In the genomic region with DNA sequence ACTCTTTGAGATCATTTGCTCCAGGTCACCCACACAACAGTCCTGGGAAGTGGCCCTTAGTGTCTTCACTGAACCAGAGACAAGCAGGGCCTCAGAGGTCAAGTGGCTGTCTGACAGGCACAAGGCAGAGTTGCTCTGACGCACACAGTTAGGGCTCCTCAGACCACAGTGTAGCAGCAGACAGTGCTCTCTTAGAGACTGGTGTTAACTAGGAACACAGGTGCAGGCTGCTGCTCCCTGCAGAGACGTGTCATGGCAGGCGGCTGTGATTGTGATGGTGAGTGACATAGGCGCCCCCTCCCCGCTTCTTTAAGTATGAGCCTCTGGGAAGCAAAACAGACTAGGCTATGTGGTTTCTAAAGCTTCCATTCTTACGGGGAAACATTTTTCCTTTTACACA, we compare ENCODE assay signal across 26 mouse cellular contexts. TPM values are rescaled to one million over a fixed set of nuclear protein-coding genes. Genes with fewer than 3 reads are reported as not detected.
DNase-seq lines count a peak whose midpoint lies in the region; ATAC-seq and TF ChIP-seq lines count a peak whose summit lies in the region.
"Had no signal": no experiment of that assay in that cellular context is flagged by ENCODE, and none has a peak within 500 bp of the region (broad histone marks: within the 10 kb centered on the region; RNA-seq: fewer than 3 reads in every experiment).

No protein-coding gene starts in this region.

- H3K36me3 ChIP-seq in midbrain, postnatal 0 days (ENCODE audit: insufficient read depth, low read length) = no peaks in the 10 kb centered on the region
- H3K36me3 ChIP-seq in midbrain, embryonic 10.5 days = no peaks in the 10 kb centered on the region
- H3K36me3 ChIP-seq in embryonic facial prominence, embryonic 14.5 days (ENCODE audit: control insufficient read depth, insufficient read depth, low read length) = no peaks in the 10 kb centered on the region
- H3K36me3 ChIP-seq in intestine, embryonic 16.5 days (ENCODE audit: control insufficient read depth, insufficient read depth, low read length) = no peaks in the 10 kb centered on the region
- H3K36me3 ChIP-seq: heart, embryonic 13.5 days; stomach, embryonic 15.5 days had no signal

- no peaks in the 10 kb centered on the region for H3K4me1 ChIP-seq in midbrain, postnatal 0 days (ENCODE audit: insufficient read depth, low read length)
- H3K4me1 ChIP-seq in midbrain, embryonic 10.5 days = peaks cover 13% of the 10 kb centered on the region
- H3K4me1 ChIP-seq in embryonic facial prominence, embryonic 14.5 days (ENCODE audit: control insufficient read depth, insufficient read depth, low read length) = no peaks in the 10 kb centered on the region
- H3K4me1 ChIP-seq in intestine, embryonic 16.5 days (ENCODE audit: control insufficient read depth, insufficient read depth, low read length) = no peaks in the 10 kb centered on the region
- H3K4me1 ChIP-seq: heart, embryonic 13.5 days; stomach, embryonic 15.5 days had no signal

- no peak overlapping the region for H3K4me2 ChIP-seq in midbrain, postnatal 0 days (ENCODE audit: low read depth, low read length, poor library complexity, severe bottlenecking)
- no peak overlapping the region for H3K4me2 ChIP-seq in embryonic facial prominence, embryonic 14.5 days (ENCODE audit: low read depth, low read length)
- H3K4me2 ChIP-seq in intestine, embryonic 16.5 days (ENCODE audit: low read depth, low read length) = no peak overlapping the region
- H3K4me2 ChIP-seq: heart, embryonic 13.5 days; stomach, embryonic 15.5 days had no signal

- no peak overlapping the region for H3K4me3 ChIP-seq in midbrain, postnatal 0 days (ENCODE audit: low read depth, low read length)
- no peak overlapping the region for H3K4me3 ChIP-seq in midbrain, embryonic 10.5 days
- H3K4me3 ChIP-seq in embryonic facial prominence, embryonic 14.5 days (ENCODE audit: low read depth, low read length) = no peak overlapping the region
- H3K4me3 ChIP-seq in intestine, embryonic 16.5 days (ENCODE audit: low read length) = no peak overlapping the region
- H3K4me3 ChIP-seq: heart, adult 2 months; heart, embryonic 13.5 days; stomach, embryonic 15.5 days had no signal

- no peaks in the 10 kb centered on the region for H3K9me3 ChIP-seq in midbrain, postnatal 0 days (ENCODE audit: low read length)
- H3K9me3 ChIP-seq in midbrain, embryonic 10.5 days (replicated peaks) = no peaks in the 10 kb centered on the region
- H3K9me3 ChIP-seq in embryonic facial prominence, embryonic 14.5 days (ENCODE audit: control insufficient read depth, low read length) = no peaks in the 10 kb centered on the region
- H3K9me3 ChIP-seq in intestine, embryonic 16.5 days (ENCODE audit: control insufficient read depth, low read length) = no peaks in the 10 kb centered on the region
- H3K9me3 ChIP-seq: heart, embryonic 13.5 days; stomach, embryonic 15.5 days had no signal

- H3K27ac ChIP-seq in midbrain, postnatal 0 days (ENCODE audit: low read depth, low read length) = no peak overlapping the region
- no peak overlapping the region for H3K27ac ChIP-seq in midbrain, embryonic 10.5 days (replicated peaks)
- H3K27ac ChIP-seq in embryonic facial prominence, embryonic 14.5 days (replicated peaks; ENCODE audit: low read depth, low read length) = no peak overlapping the region
- no peak overlapping the region for H3K27ac ChIP-seq in intestine, embryonic 16.5 days (ENCODE audit: low read length)
- H3K27ac ChIP-seq: heart, adult 2 months; heart, embryonic 13.5 days; stomach, embryonic 15.5 days had no signal

- intact Hi-C loops in heart, postnatal 36 days (cut with DNase I) = no loop called here

- 25% methylated on average over 6 of the region's 6 CpGs for WGBS in midbrain, postnatal 0 days
- 26% methylated on average over 6 of the region's 6 CpGs for WGBS in midbrain, embryonic 10.5 days
- WGBS in embryonic facial prominence, embryonic 14.5 days = 24% methylated on average over 6 of the region's 6 CpGs
- 53% methylated on average over 6 of the region's 6 CpGs for WGBS in intestine, embryonic 16.5 days

- no peak for ATAC-seq in midbrain, postnatal 0 days (ENCODE audit: low FRiP score)
- peak; percentile 74 for ATAC-seq in embryonic facial prominence, embryonic 14.5 days (ENCODE audit: low read depth)
- ATAC-seq in intestine, embryonic 16.5 days = no peak
- ATAC-seq: CD4-positive, CD25-positive, alpha-beta regulatory T cell, adult 4 months had no signal

- no peaks in the 10 kb centered on the region for H3K27me3 ChIP-seq in midbrain, postnatal 0 days (ENCODE audit: insufficient read depth, low read length)
- H3K27me3 ChIP-seq in midbrain, embryonic 10.5 days (ENCODE audit: low read depth, poor library complexity, severe bottlenecking) = peaks cover 77% of the 10 kb centered on the region
- no peaks in the 10 kb centered on the region for H3K27me3 ChIP-seq in embryonic facial prominence, embryonic 14.5 days (replicated peaks; ENCODE audit: control insufficient read depth, insufficient read depth, low read length)
- H3K27me3 ChIP-seq in intestine, embryonic 16.5 days (replicated peaks; ENCODE audit: control insufficient read depth, insufficient read depth, low read length) = no peaks in the 10 kb centered on the region
- H3K27me3 ChIP-seq: stomach, embryonic 15.5 days had no signal

- TF ChIP-seq CTCF in midbrain, postnatal 0 days (IDR thresholded peaks at IDR 0.05) = no peak

- H3K9ac ChIP-seq in midbrain, postnatal 0 days (replicated peaks; ENCODE audit: low read length, poor library complexity, severe bottlenecking) = no peak overlapping the region
- H3K9ac ChIP-seq in embryonic facial prominence, embryonic 14.5 days (ENCODE audit: low read depth, low read length) = no peak overlapping the region
- no peak overlapping the region for H3K9ac ChIP-seq in intestine, embryonic 16.5 days (ENCODE audit: low read depth, low read length)
- H3K9ac ChIP-seq: heart, embryonic 13.5 days; stomach, embryonic 15.5 days had no signal

- peak; percentile 55 for DNase-seq in heart, adult 11 months
- no peak for DNase-seq in heart, postnatal 36 days
- DNase-seq in midbrain, postnatal 0 days (ENCODE audit: low spot score) = peak; percentile 9
- no peak for DNase-seq in midbrain, embryonic 10.5 days (ENCODE audit: low spot score)
- DNase-seq in embryonic facial prominence, embryonic 14.5 days (ENCODE audit: low spot score) = peak; percentile 69
- DNase-seq in retina, postnatal 1 day = peak; percentile 29
- no peak for DNase-seq in layer of hippocampus, postnatal 25 days (ENCODE audit: extremely low spot score in 1 of 2, low spot score in 1 of 2)
- DNase-seq: adrenal gland, postnatal 25 days; cerebellum, adult 9-11 months; gastrocnemius, postnatal 25 days; heart, adult 2 months; heart, postnatal 14 days; kidney, adult 18-20 months; lung, postnatal 4 days; thymus, postnatal 36 days had no signal

RNA-seq across cellular contexts. Expression of a gene that starts 55.5 kb away (rescaled TPM):
- under 1 TPM in 1 of 2 experiments, not detected in 1; 0.06 TPM for total RNA-seq in heart, postnatal 36 days (2021)
- total RNA-seq in midbrain, postnatal 0 days (2014; rRNA removed) = 0.11 and 0.28 TPM in 2 replicates
- polyA plus RNA-seq in midbrain, postnatal 0 days (2015; fragmentation: Nextera tagmentation; extraction: Ambion mirVana) = 0.01 and 0.07 TPM in 2 replicates
- 0.06 TPM in 1 of 2 replicates, not detected in the other for polyA plus RNA-seq in midbrain, embryonic 10.5 days (2016; fragmentation: Nextera tagmentation; extraction: Ambion mirVana)
- 2.3 and 2.4 TPM in 2 replicates for polyA plus RNA-seq in embryonic facial prominence, embryonic 14.5 days (2014; fragmentation: Nextera tagmentation; extraction: Ambion mirVana)
- under 1 TPM; 0.14 to 0.27 TPM for total RNA-seq in layer of hippocampus, postnatal 25 days (2021)
- 0.07 TPM in 1 of 2 replicates, not detected in the other for polyA plus RNA-seq in intestine, embryonic 16.5 days (2015; fragmentation: Nextera tagmentation; extraction: Ambion mirVana)
- total RNA-seq: common myeloid progenitor, adult 5-6 weeks; heart, adult 2 months; heart, postnatal 14 days; liver, adult 2 months; megakaryocyte-erythroid progenitor cell, adult 5-6 weeks had no signal
- polyA plus RNA-seq: CD4-positive, CD25-positive, alpha-beta regulatory T cell, adult 4 months; limb, embryonic 11.5 days; liver, adult 2 months; liver, embryonic 16.5 days; lung, embryonic 16.5 days; neural tube, embryonic 11.5 days had no signal

RNA-seq across cellular contexts. Expression of a gene that starts 58.0 kb away (rescaled TPM):
- 1 to 10 TPM; 5.8 to 7.4 TPM for total RNA-seq in heart, postnatal 36 days (2021)
- total RNA-seq in midbrain, postnatal 0 days (2014; rRNA removed) = 0.44 and 0.85 TPM in 2 replicates
- 1.7 and 1.8 TPM in 2 replicates for polyA plus RNA-seq in midbrain, postnatal 0 days (2015; fragmentation: Nextera tagmentation; extraction: Ambion mirVana)
- 3.7 and 4.3 TPM in 2 replicates for polyA plus RNA-seq in midbrain, embryonic 10.5 days (2016; fragmentation: Nextera tagmentation; extraction: Ambion mirVana)
- 0.68 and 1.1 TPM in 2 replicates for polyA plus RNA-seq in embryonic facial prominence, embryonic 14.5 days (2014; fragmentation: Nextera tagmentation; extraction: Ambion mirVana)
- under 1 TPM in 1 of 2 experiments, not detected in 1; 0.28 TPM for total RNA-seq in layer of hippocampus, postnatal 25 days (2021)
- 96.4 and 113 TPM in 2 replicates for polyA plus RNA-seq in intestine, embryonic 16.5 days (2015; fragmentation: Nextera tagmentation; extraction: Ambion mirVana)
- total RNA-seq: common myeloid progenitor, adult 5-6 weeks; liver, adult 2 months; megakaryocyte-erythroid progenitor cell, adult 5-6 weeks had no signal
- polyA plus RNA-seq: CD4-positive, CD25-positive, alpha-beta regulatory T cell, adult 4 months; liver, adult 2 months had no signal

Comparison
In these comparisons a context has a peak if more than half of its experiments do, and no peak if none do; other contexts are left out.
1. DNase-seq: peak in heart, adult 11 months (single experiment), midbrain, postnatal 0 days (single experiment), embryonic facial prominence, embryonic 14.5 days (single experiment) and retina, postnatal 1 day (single experiment); none in heart, postnatal 36 days (0 of 2), midbrain, embryonic 10.5 days (single experiment) and layer of hippocampus, postnatal 25 days (0 of 2).
2. RNA of a gene that starts 58.0 kb away (polyA plus RNA-seq): 96.4 to 113 TPM in intestine, embryonic 16.5 days; 3.7 to 4.3 TPM in midbrain, embryonic 10.5 days, 1.7 to 1.8 TPM in midbrain, postnatal 0 days and 0.68 to 1.1 TPM in embryonic facial prominence, embryonic 14.5 days; every median in the first group is over 10 times any median in the second.